Mouse (Mus musculus): ENCODE results near the gene 1700029H14Rik. TPM values are rescaled to one million over a fixed set of nuclear protein-coding genes. Genes with fewer than 3 reads are reported as not detected.

1700029H14Rik gene
- total RNA-seq, 1 experiment = not detected

DNA sequence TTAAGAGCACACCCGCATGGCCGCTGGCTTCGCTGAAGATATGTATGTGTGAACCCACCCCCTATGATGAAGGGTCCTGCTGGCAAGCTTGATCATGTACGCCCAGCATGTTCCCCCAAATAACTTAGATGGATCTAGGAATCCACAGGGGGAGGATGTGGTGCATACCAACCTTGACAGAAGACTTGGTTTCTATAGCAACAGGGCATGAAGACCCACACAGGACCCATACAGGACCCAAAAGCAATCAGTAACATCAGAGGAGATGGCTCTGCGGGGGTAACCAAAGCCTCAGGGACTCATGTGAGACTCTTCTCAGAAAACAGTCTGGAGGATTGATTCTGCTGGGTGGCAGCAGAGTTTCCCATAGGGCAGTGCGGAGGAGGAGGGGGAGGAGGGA is 29.0 kb upstream of the 1700029H14Rik start:
- Histone ChIP-seq H3K4me3 (ENCODE audit: insufficient read depth in 1 of 2, low read depth in 1 of 2, low read length in 2 of 2, poor library complexity in 1 of 2, severe bottlenecking in 1 of 2) (no peak overlapping the region), H3K9ac (ENCODE audit: insufficient read depth, low read depth, low read length, poor library complexity, severe bottlenecking) (no peak overlapping the region), H3K36me3 (ENCODE audit: control insufficient read depth, insufficient read depth, low read length, poor library complexity, severe bottlenecking) (0 out of 2 replicates have a peak, but pooled peaks cover 2% of the 10 kb centered on the region), H3K9me3 (ENCODE audit: control insufficient read depth, insufficient read depth, low read depth, low read length) (no peaks in the 10 kb centered on the region), H3K4me1 (ENCODE audit: control insufficient read depth in 2 of 2, insufficient read depth in 2 of 2, low read length in 2 of 2, poor library complexity in 1 of 2) (no peaks in the 10 kb centered on the region), H3K27ac (ENCODE audit: insufficient read depth, low read depth, low read length, poor library complexity, severe bottlenecking) (no peak overlapping the region)
- no peak for DNase-seq (ENCODE audit: low read depth, low spot score)
- no peak for TF ChIP-seq CHD2 (IDR thresholded peaks at IDR 0.05; ENCODE audit: low read depth, low read length)
- no peak for TF ChIP-seq MAFK (IDR thresholded peaks at IDR 0.05; ENCODE audit: insufficient read depth, low read depth, low read length)
- TF ChIP-seq ZNF384 (IDR thresholded peaks at IDR 0.05; ENCODE audit: low read depth, low read length) = no peak
- no peak for TF ChIP-seq ZC3H11A (IDR thresholded peaks at IDR 0.05; ENCODE audit: borderline replicate concordance, low read depth, low read length)
- no peak for TF ChIP-seq HCFC1 (IDR thresholded peaks at IDR 0.05; ENCODE audit: borderline replicate concordance, insufficient read depth, low read length)
- in situ Hi-C loops (cut with MboI; ENCODE audit: low sequenced_read_pairs in 2 of 2, unreplicated experiment in 2 of 2) = no loop called here

GRCm38 (mm10) chr8:13589071-13589470 is 26.8 kb upstream of the 1700029H14Rik start:
- Histone ChIP-seq H3K36me3 (ENCODE audit: control insufficient read depth, insufficient read depth, low read length, poor library complexity, severe bottlenecking) (no peaks in the 10 kb centered on the region), H3K4me3 (ENCODE audit: insufficient read depth in 1 of 2, low read depth in 1 of 2, low read length in 2 of 2, poor library complexity in 1 of 2, severe bottlenecking in 1 of 2) (no peak overlapping the region), H3K9me3 (ENCODE audit: control insufficient read depth, insufficient read depth, low read depth, low read length) (no peaks in the 10 kb centered on the region), H3K9ac (ENCODE audit: insufficient read depth, low read depth, low read length, poor library complexity, severe bottlenecking) (no peak overlapping the region), H3K27ac (ENCODE audit: insufficient read depth, low read depth, low read length, poor library complexity, severe bottlenecking) (no peak overlapping the region), H3K4me1 (ENCODE audit: control insufficient read depth in 2 of 2, insufficient read depth in 2 of 2, low read length in 2 of 2, poor library complexity in 1 of 2) (no peaks in the 10 kb centered on the region)
- DNase-seq (ENCODE audit: low read depth, low spot score) = no peak
- in situ Hi-C loops (cut with MboI; ENCODE audit: low sequenced_read_pairs in 2 of 2, unreplicated experiment in 2 of 2) = no loop called here
- TF ChIP-seq HCFC1 (IDR thresholded peaks at IDR 0.05; ENCODE audit: borderline replicate concordance, insufficient read depth, low read length) = no peak
- TF ChIP-seq MAFK (IDR thresholded peaks at IDR 0.05; ENCODE audit: insufficient read depth, low read depth, low read length) = no peak
- TF ChIP-seq ZC3H11A (IDR thresholded peaks at IDR 0.05; ENCODE audit: borderline replicate concordance, low read depth, low read length) = no peak
- no peak for TF ChIP-seq ZNF384 (IDR thresholded peaks at IDR 0.05; ENCODE audit: low read depth, low read length)
- no peak for TF ChIP-seq CHD2 (IDR thresholded peaks at IDR 0.05; ENCODE audit: low read depth, low read length)

DNA sequence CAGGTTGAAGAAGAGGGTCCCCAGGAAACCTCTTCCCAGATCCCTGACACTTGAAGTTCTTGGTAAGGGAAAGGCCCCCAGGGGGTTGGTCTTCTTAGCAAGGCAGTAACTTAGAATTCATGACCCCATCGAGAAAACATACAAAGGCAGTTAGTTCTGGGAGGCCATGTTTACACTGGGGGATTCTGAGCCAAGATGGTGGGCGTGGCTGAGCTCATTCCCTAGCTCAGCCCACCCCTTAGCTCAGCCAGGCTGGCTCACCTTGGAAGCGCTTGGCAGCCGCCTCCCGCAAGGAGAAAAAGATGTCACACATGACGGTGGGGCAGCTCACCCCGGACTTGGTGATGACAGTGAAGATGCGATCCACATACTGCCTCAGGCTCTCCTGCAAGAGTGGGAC is 22.4 kb upstream of the 1700029H14Rik start:
- in situ Hi-C loops (cut with MboI; ENCODE audit: low sequenced_read_pairs in 2 of 2, unreplicated experiment in 2 of 2) = no loop called here
- no peak for DNase-seq (ENCODE audit: low read depth, low spot score)
- H3K9me3 ChIP-seq (ENCODE audit: control insufficient read depth, insufficient read depth, low read depth, low read length) = no peaks in the 10 kb centered on the region
- H3K9ac ChIP-seq (ENCODE audit: insufficient read depth, low read depth, low read length, poor library complexity, severe bottlenecking) = no peak overlapping the region
- H3K4me3 ChIP-seq (ENCODE audit: insufficient read depth in 1 of 2, low read depth in 1 of 2, low read length in 2 of 2, poor library complexity in 1 of 2, severe bottlenecking in 1 of 2) = no peak overlapping the region
- H3K4me1 ChIP-seq (ENCODE audit: control insufficient read depth in 2 of 2, insufficient read depth in 2 of 2, low read length in 2 of 2, poor library complexity in 1 of 2) = no peaks in the 10 kb centered on the region
- TF ChIP-seq HCFC1 (IDR thresholded peaks at IDR 0.05; ENCODE audit: borderline replicate concordance, insufficient read depth, low read length) (no peak), MAFK (IDR thresholded peaks at IDR 0.05; ENCODE audit: insufficient read depth, low read depth, low read length) (no peak), ZNF384 (IDR thresholded peaks at IDR 0.05; ENCODE audit: low read depth, low read length) (no peak), CHD2 (IDR thresholded peaks at IDR 0.05; ENCODE audit: low read depth, low read length) (no peak), ZC3H11A (IDR thresholded peaks at IDR 0.05; ENCODE audit: borderline replicate concordance, low read depth, low read length) (no peak)
- no peaks in the 10 kb centered on the region for H3K36me3 ChIP-seq (ENCODE audit: control insufficient read depth, insufficient read depth, low read length, poor library complexity, severe bottlenecking)
- no peak overlapping the region for H3K27ac ChIP-seq (ENCODE audit: insufficient read depth, low read depth, low read length, poor library complexity, severe bottlenecking)

DNA sequence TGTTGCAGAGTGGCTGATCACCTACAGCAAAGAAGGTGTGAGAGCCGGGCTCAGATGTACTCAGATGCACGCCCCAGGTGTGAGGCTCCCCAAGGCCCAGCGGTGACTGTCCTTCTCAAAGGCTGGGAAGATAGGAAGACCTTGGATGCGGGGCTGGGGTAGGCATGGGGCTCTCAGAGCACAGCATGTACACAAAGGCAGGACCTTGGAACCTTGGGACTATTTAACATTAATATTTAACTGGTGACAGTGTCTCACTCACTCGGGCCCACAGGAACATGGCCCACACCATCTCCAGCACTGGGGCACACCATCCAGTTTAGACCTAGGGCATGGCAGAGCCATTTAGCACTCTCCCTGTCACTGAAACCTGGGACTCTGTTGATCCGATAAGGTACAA is 15.6 kb upstream of the 1700029H14Rik start:
- H3K9ac ChIP-seq (ENCODE audit: insufficient read depth, low read depth, low read length, poor library complexity, severe bottlenecking) = no peak overlapping the region
- no peaks in the 10 kb centered on the region for H3K36me3 ChIP-seq (ENCODE audit: control insufficient read depth, insufficient read depth, low read length, poor library complexity, severe bottlenecking)
- no peak for DNase-seq (ENCODE audit: low read depth, low spot score)
- in situ Hi-C loops (cut with MboI; ENCODE audit: low sequenced_read_pairs in 2 of 2, unreplicated experiment in 2 of 2) = no loop called here
- H3K9me3 ChIP-seq (ENCODE audit: control insufficient read depth, insufficient read depth, low read depth, low read length) = no peaks in the 10 kb centered on the region
- H3K4me1 ChIP-seq (ENCODE audit: control insufficient read depth in 2 of 2, insufficient read depth in 2 of 2, low read length in 2 of 2, poor library complexity in 1 of 2) = no peaks in the 10 kb centered on the region
- H3K4me3 ChIP-seq (ENCODE audit: insufficient read depth in 1 of 2, low read depth in 1 of 2, low read length in 2 of 2, poor library complexity in 1 of 2, severe bottlenecking in 1 of 2) = no peak overlapping the region
- no peak overlapping the region for H3K27ac ChIP-seq (ENCODE audit: insufficient read depth, low read depth, low read length, poor library complexity, severe bottlenecking)
- no peak for TF ChIP-seq MAFK (IDR thresholded peaks at IDR 0.05; ENCODE audit: insufficient read depth, low read depth, low read length)
- no peak for TF ChIP-seq CHD2 (IDR thresholded peaks at IDR 0.05; ENCODE audit: low read depth, low read length)
- TF ChIP-seq HCFC1 (IDR thresholded peaks at IDR 0.05; ENCODE audit: borderline replicate concordance, insufficient read depth, low read length) = no peak
- no peak for TF ChIP-seq ZC3H11A (IDR thresholded peaks at IDR 0.05; ENCODE audit: borderline replicate concordance, low read depth, low read length)

DNA sequence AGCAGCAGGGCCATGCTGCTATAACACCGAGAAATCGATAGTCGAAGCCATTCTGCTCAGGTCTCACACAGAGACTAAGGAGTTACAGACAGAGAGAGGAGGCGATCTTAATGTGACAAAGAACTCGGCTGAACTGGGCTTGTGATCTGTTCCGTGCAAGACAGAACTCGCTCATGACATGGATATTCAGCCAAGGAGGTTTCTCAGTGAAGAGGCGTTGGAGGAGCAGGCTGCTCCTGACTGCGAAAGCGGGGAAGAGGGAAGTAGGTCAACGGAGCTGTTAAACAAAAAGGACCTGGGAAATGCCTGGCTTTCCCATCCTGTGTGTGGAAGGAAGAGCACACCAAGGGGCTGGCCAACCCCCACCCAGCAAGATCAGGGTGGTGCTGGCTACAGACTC is 9.7 kb upstream of the 1700029H14Rik start:
- in situ Hi-C loops (cut with MboI; ENCODE audit: low sequenced_read_pairs in 2 of 2, unreplicated experiment in 2 of 2) = loop anchor here in 1 of 2 experiments (25.0 kb wide), 1 partner anchor 165 kb away; no protein-coding TSS in a partner anchor
- H3K36me3 ChIP-seq (ENCODE audit: control insufficient read depth, insufficient read depth, low read length, poor library complexity, severe bottlenecking) = no peaks in the 10 kb centered on the region
- H3K27ac ChIP-seq (ENCODE audit: insufficient read depth, low read depth, low read length, poor library complexity, severe bottlenecking) = no peak overlapping the region
- H3K9me3 ChIP-seq (ENCODE audit: control insufficient read depth, insufficient read depth, low read depth, low read length) = no peaks in the 10 kb centered on the region
- H3K9ac ChIP-seq (ENCODE audit: insufficient read depth, low read depth, low read length, poor library complexity, severe bottlenecking) = no peak overlapping the region
- H3K4me1 ChIP-seq (ENCODE audit: control insufficient read depth in 2 of 2, insufficient read depth in 2 of 2, low read length in 2 of 2, poor library complexity in 1 of 2) = 0 out of 4 replicates have a peak, but pooled peaks cover 0 to 3% of the 10 kb centered on the region in 2 experiments
- no peak overlapping the region for H3K4me3 ChIP-seq (ENCODE audit: insufficient read depth in 1 of 2, low read depth in 1 of 2, low read length in 2 of 2, poor library complexity in 1 of 2, severe bottlenecking in 1 of 2)
- DNase-seq (ENCODE audit: low read depth, low spot score) = no peak
- TF ChIP-seq ZC3H11A (IDR thresholded peaks at IDR 0.05; ENCODE audit: borderline replicate concordance, low read depth, low read length) (no peak), ZNF384 (IDR thresholded peaks at IDR 0.05; ENCODE audit: low read depth, low read length) (no peak), CHD2 (IDR thresholded peaks at IDR 0.05; ENCODE audit: low read depth, low read length) (no peak), HCFC1 (IDR thresholded peaks at IDR 0.05; ENCODE audit: borderline replicate concordance, insufficient read depth, low read length) (no peak), MAFK (IDR thresholded peaks at IDR 0.05; ENCODE audit: insufficient read depth, low read depth, low read length) (no peak)

All from ES-E14 (cell line).